Mouse (Mus musculus): ENCODE data around the gene Ugt1a8.

- no peak for TF ChIP-seq GATA1 (IDR thresholded peaks at IDR 0.05; ENCODE audit: borderline replicate concordance, low read length)
- TF ChIP-seq FLI1 (IDR thresholded peaks at IDR 0.05; ENCODE audit: low read length), result no peak
Observed at GRCm38 (mm10) chr1:88206843-88207479, 119.3 kb downstream of the Ugt1a8 start.
